Mouse (Mus musculus): ENCODE data around the gene Ttc39d. TPM values are rescaled to one million over a fixed set of nuclear protein-coding genes. Genes with fewer than 3 reads are reported as not detected.
A peak's percentile ranks its signal among the peaks of the same experiment; 100 is the strongest.
"Not testable (repeated sequence)": the region's sequence is repeated elsewhere in the genome, so short reads cannot be mapped to it uniquely, and the experiment has no call there.

Ttc39d gene
- polyA plus RNA-seq, 1 experiment = 0.20 TPM

- Histone ChIP-seq H3K4me3 (replicated peaks) (no peak overlapping the region), H3K27me3 (replicated peaks) (peaks cover 2% of the 10 kb centered on the region), H3K4me1 (peaks cover 16% of the 10 kb centered on the region), H3K36me3 (replicated peaks; ENCODE audit: low read length) (no peaks in the 10 kb centered on the region), H3K9me3 (no peaks in the 10 kb centered on the region)
- TF ChIP-seq FLI1 (IDR thresholded peaks at IDR 0.05; ENCODE audit: low read length) (no peak), GATA1 (IDR thresholded peaks at IDR 0.05; ENCODE audit: borderline replicate concordance, low read length) (no peak)
Observed at GRCm38 (mm10) chr17:80221890-80222628, 14.8 kb downstream of the Ttc39d start.

GRCm38 (mm10) chr17:80223829-80224228, 16.6 kb downstream of the Ttc39d start:
- Histone ChIP-seq H3K27me3 (replicated peaks) (peaks cover 2% of the 10 kb centered on the region), H3K4me1 (peaks cover 16% of the 10 kb centered on the region), H3K36me3 (replicated peaks; ENCODE audit: low read length) (peaks cover 5% of the 10 kb centered on the region), H3K9me3 (no peaks in the 10 kb centered on the region), H3K4me3 (replicated peaks) (peak overlapping the region; percentile 91)
- TF ChIP-seq GATA1 (IDR thresholded peaks at IDR 0.05; ENCODE audit: borderline replicate concordance, low read length) = no peak
- TF ChIP-seq FLI1 (IDR thresholded peaks at IDR 0.05; ENCODE audit: low read length) = no peak

- peak within 1 kb of the TSS; percentile 91 for H3K4me3 ChIP-seq (replicated peaks)
- H3K9me3 ChIP-seq = no peaks in the 10 kb centered on the region
- peaks cover 2% of the 10 kb centered on the region for H3K27me3 ChIP-seq (replicated peaks)
- peaks cover 16% of the 10 kb centered on the region for H3K4me1 ChIP-seq
- no peak for TF ChIP-seq GATA1 (IDR thresholded peaks at IDR 0.05; ENCODE audit: borderline replicate concordance, low read length)
- TF ChIP-seq FLI1 (IDR thresholded peaks at IDR 0.05; ENCODE audit: low read length) = no peak
- peaks cover 12% of the 10 kb centered on the region for H3K36me3 ChIP-seq (replicated peaks; ENCODE audit: low read length)
Observed at GRCm38 (mm10) chr17:80224326-80225116, 17.3 kb downstream of the Ttc39d start, which contains the start of gene Gemin6. Gemin6 (plus strand) TSS chr17:80224441.

GRCm38 (mm10) chr17:80225142-80225541, 17.9 kb downstream of the Ttc39d start:
- H3K27me3 ChIP-seq (replicated peaks); H3K9me3 ChIP-seq: not testable (repeated sequence)
- peaks cover 16% of the 10 kb centered on the region for H3K4me1 ChIP-seq
- H3K36me3 ChIP-seq (replicated peaks; ENCODE audit: low read length) = peaks cover 12% of the 10 kb centered on the region
- peak overlapping the region; percentile 91 for H3K4me3 ChIP-seq (replicated peaks)

- Histone ChIP-seq H3K36me3 (replicated peaks; ENCODE audit: low read length) (peaks cover 12% of the 10 kb centered on the region), H3K27me3 (replicated peaks) (no peaks in the 10 kb centered on the region), H3K4me1 (peaks cover 6% of the 10 kb centered on the region; the same call in 1 of the 2 replicates), H3K9me3 (no peaks in the 10 kb centered on the region), H3K4me3 (replicated peaks) (no peak overlapping the region)
- TF ChIP-seq GATA1 (IDR thresholded peaks at IDR 0.05; ENCODE audit: borderline replicate concordance, low read length) (no peak), FLI1 (IDR thresholded peaks at IDR 0.05; ENCODE audit: low read length) (no peak)
Observed at GRCm38 (mm10) chr17:80229396-80229795, 22.1 kb downstream of the Ttc39d start.

- H3K36me3 ChIP-seq (replicated peaks; ENCODE audit: low read length) = peaks cover 18% of the 10 kb centered on the region
- H3K4me1 ChIP-seq = no peaks in the 10 kb centered on the region; the same call in 1 of the 2 replicates
- TF ChIP-seq GATA1 (IDR thresholded peaks at IDR 0.05; ENCODE audit: borderline replicate concordance, low read length) = no peak
- TF ChIP-seq FLI1 (IDR thresholded peaks at IDR 0.05; ENCODE audit: low read length) = no peak
- H3K9me3 ChIP-seq = no peaks in the 10 kb centered on the region
- no peaks in the 10 kb centered on the region for H3K27me3 ChIP-seq (replicated peaks)
- no peak overlapping the region for H3K4me3 ChIP-seq (replicated peaks)
Observed at GRCm38 (mm10) chr17:80233844-80234243, 26.6 kb downstream of the Ttc39d start.

- no peak for TF ChIP-seq GATA1 (IDR thresholded peaks at IDR 0.05; ENCODE audit: borderline replicate concordance, low read length)
- no peak for TF ChIP-seq FLI1 (IDR thresholded peaks at IDR 0.05; ENCODE audit: low read length)
- Histone ChIP-seq H3K9me3 (no peaks in the 10 kb centered on the region), H3K36me3 (replicated peaks; ENCODE audit: low read length) (peaks cover 18% of the 10 kb centered on the region), H3K4me3 (replicated peaks) (no peak overlapping the region), H3K4me1 (no peaks in the 10 kb centered on the region; the same call in 1 of the 2 replicates), H3K27me3 (replicated peaks) (no peaks in the 10 kb centered on the region)
Observed at GRCm38 (mm10) chr17:80234376-80234775, 27.1 kb downstream of the Ttc39d start.

GRCm38 (mm10) chr17:80235477-80235876, 28.2 kb downstream of the Ttc39d start:
- peaks cover 26% of the 10 kb centered on the region for H3K36me3 ChIP-seq (replicated peaks; ENCODE audit: low read length)
- H3K27me3 ChIP-seq (replicated peaks) = no peaks in the 10 kb centered on the region
- H3K9me3 ChIP-seq = no peaks in the 10 kb centered on the region
- TF ChIP-seq GATA1 (IDR thresholded peaks at IDR 0.05; ENCODE audit: borderline replicate concordance, low read length) (no peak), FLI1 (IDR thresholded peaks at IDR 0.05; ENCODE audit: low read length) (no peak)
- no peak overlapping the region for H3K4me3 ChIP-seq (replicated peaks)
- no peaks in the 10 kb centered on the region for H3K4me1 ChIP-seq

GRCm38 (mm10) chr17:80236805-80237204, 29.5 kb downstream of the Ttc39d start:
- H3K9me3 ChIP-seq = no peaks in the 10 kb centered on the region
- H3K27me3 ChIP-seq (replicated peaks) = no peaks in the 10 kb centered on the region
- no peak overlapping the region for H3K4me3 ChIP-seq (replicated peaks)
- no peak for TF ChIP-seq FLI1 (IDR thresholded peaks at IDR 0.05; ENCODE audit: low read length)
- TF ChIP-seq GATA1 (IDR thresholded peaks at IDR 0.05; ENCODE audit: borderline replicate concordance, low read length) = no peak
- H3K4me1 ChIP-seq = no peaks in the 10 kb centered on the region
- peaks cover 35% of the 10 kb centered on the region for H3K36me3 ChIP-seq (replicated peaks; ENCODE audit: low read length)

GRCm38 (mm10) chr17:80237475-80237874, 30.2 kb downstream of the Ttc39d start:
- H3K36me3 ChIP-seq (replicated peaks; ENCODE audit: low read length) = peaks cover 42% of the 10 kb centered on the region
- no peak for TF ChIP-seq GATA1 (IDR thresholded peaks at IDR 0.05; ENCODE audit: borderline replicate concordance, low read length)
- no peaks in the 10 kb centered on the region for H3K9me3 ChIP-seq
- no peaks in the 10 kb centered on the region for H3K27me3 ChIP-seq (replicated peaks)
- no peak overlapping the region for H3K4me3 ChIP-seq (replicated peaks)
- H3K4me1 ChIP-seq = no peaks in the 10 kb centered on the region

Data from megakaryocyte, embryonic 14.5 days (primary cell).